Mouse (Mus musculus): ENCODE measurements around the gene Entpd1. TPM values are rescaled to one million over a fixed set of nuclear protein-coding genes. Genes with fewer than 3 reads are reported as not detected.

The Entpd1 gene
- polyA plus RNA-seq, 1 experiment: 17.6 TPM

GRCm38 (mm10) chr19:40737613-40738012 is 125.4 kb downstream of the Entpd1 start:
- no peak overlapping the region for H3K27ac ChIP-seq (ENCODE audit: control insufficient read depth, insufficient read depth, low read depth, low read length, poor library complexity)
- no peak for TF ChIP-seq POLR2A (IDR thresholded peaks at IDR 0.05; ENCODE audit: borderline replicate concordance, control insufficient read depth, low read depth, low read length)
- TF ChIP-seq CTCF (IDR thresholded peaks at IDR 0.05; ENCODE audit: control insufficient read depth, insufficient read depth, low read length): no peak
- no peak overlapping the region for H3K4me3 ChIP-seq (replicated peaks; ENCODE audit: control insufficient read depth, low read depth, low read length)
- WGBS: 83% methylated on average over 5 of the region's 5 CpGs
- no peaks in the 10 kb centered on the region for H3K4me1 ChIP-seq (ENCODE audit: control insufficient read depth, insufficient read depth, low read length)

DNA sequence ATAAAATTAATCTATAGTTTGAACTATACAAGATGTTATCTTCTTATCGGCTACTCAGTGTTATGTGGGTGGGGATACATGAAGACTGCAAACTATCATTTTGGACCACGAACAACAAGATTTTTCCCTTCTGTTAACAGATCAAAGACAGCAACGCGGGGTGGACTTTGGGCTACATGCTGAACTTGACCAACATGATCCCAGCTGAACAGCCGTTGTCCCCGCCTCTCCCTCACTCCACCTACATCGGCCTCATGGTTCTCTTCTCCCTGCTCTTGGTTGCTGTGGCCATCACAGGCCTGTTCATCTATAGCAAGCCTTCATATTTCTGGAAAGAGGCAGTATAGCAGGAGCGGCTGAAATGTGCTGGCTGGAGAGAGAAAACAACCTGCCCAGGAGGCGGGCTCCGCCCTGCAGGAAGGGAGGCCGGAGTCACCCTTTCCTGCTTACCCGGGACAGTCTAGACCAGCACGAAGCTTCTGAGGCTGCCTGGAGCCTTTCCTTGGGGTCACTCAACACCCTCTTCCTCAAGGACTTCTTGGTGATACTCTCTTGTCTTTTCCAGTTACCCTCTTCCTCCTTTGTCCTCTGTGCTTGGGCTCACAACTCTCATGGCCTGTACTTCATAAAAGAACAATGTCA is 126.6 kb downstream of the Entpd1 start:
- TF ChIP-seq POLR2A (IDR thresholded peaks at IDR 0.05; ENCODE audit: borderline replicate concordance, control insufficient read depth, low read depth, low read length): no peak
- no peak for TF ChIP-seq CTCF (IDR thresholded peaks at IDR 0.05; ENCODE audit: control insufficient read depth, insufficient read depth, low read length)
- WGBS: 79% methylated on average over 13 of the region's 13 CpGs
- Histone ChIP-seq H3K4me3 (replicated peaks; ENCODE audit: control insufficient read depth, low read depth, low read length) (no peak overlapping the region), H3K4me1 (ENCODE audit: control insufficient read depth, insufficient read depth, low read length) (no peaks in the 10 kb centered on the region), H3K27ac (ENCODE audit: control insufficient read depth, insufficient read depth, low read depth, low read length, poor library complexity) (no peak overlapping the region)

- no peak for TF ChIP-seq CTCF (IDR thresholded peaks at IDR 0.05; ENCODE audit: control insufficient read depth, insufficient read depth, low read length)
- no peak for TF ChIP-seq POLR2A (IDR thresholded peaks at IDR 0.05; ENCODE audit: borderline replicate concordance, control insufficient read depth, low read depth, low read length)
- Histone ChIP-seq H3K4me1 (ENCODE audit: control insufficient read depth, insufficient read depth, low read length) (no peaks in the 10 kb centered on the region; the same call in 1 of the 2 replicates), H3K27ac (ENCODE audit: control insufficient read depth, insufficient read depth, low read depth, low read length, poor library complexity) (no peak overlapping the region), H3K4me3 (replicated peaks; ENCODE audit: control insufficient read depth, low read depth, low read length) (no peak overlapping the region)
- 56% methylated on average over 4 of the region's 4 CpGs for WGBS
These were observed 134.4 kb downstream of the Entpd1 start for GRCm38 (mm10) chr19:40746603-40747002.

DNA sequence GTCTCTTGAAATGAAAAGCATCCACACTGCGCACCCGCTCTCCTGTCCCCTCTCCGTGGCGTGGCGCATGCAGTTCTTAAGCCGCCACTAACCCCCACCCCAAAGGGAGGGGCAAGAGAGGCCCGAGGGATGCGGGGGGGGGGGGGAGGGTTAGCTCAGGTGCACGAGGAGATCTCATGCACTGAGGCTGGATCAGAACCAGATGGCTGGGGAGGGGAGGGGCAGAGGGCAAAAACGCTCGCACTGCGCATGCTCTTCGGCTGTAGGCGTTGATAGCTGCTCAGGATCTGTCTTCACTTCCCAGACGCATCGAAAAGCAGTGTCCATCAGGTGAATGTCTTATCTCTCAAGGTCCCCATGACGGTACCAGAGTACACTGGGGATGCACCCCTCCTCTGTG is 136.4 kb downstream of the Entpd1 start, which contains the start of gene Cc2d2b:
Cc2d2b (plus strand) TSS at position 195 of the 400 bp plus-strand sequence.
- H3K4me3 ChIP-seq (replicated peaks; ENCODE audit: control insufficient read depth, low read depth, low read length): no peak within 1 kb of the TSS
- H3K4me1 ChIP-seq (ENCODE audit: control insufficient read depth, insufficient read depth, low read length): no peaks in the 10 kb centered on the region; the same call in 1 of the 2 replicates
- 81% methylated on average over 17 of the region's 17 CpGs for WGBS
- no peak within 1 kb of the TSS for H3K27ac ChIP-seq (ENCODE audit: control insufficient read depth, insufficient read depth, low read depth, low read length, poor library complexity)
- TF ChIP-seq POLR2A (IDR thresholded peaks at IDR 0.05; ENCODE audit: borderline replicate concordance, control insufficient read depth, low read depth, low read length) (no peak), CTCF (IDR thresholded peaks at IDR 0.05; ENCODE audit: control insufficient read depth, insufficient read depth, low read length) (no peak)

DNA sequence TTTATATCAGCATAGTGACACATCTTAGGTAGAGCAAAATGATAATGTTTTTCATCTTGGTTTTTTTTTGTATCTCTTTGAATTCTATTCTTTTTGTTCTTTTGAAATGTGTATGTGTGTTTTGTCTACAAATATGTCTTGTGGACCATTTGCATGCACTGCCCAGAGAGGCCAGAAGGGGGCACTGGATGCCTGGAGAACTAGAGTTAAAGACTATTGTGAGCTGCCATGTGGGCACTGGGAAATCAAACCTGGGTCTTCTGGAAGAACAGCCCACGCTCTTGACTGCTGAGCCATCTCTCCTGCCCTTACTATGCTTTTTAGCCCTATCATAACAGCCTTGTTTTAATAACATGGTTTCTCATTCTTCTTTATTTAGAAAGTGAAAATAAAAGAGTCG is 142.1 kb downstream of the Entpd1 start:
- Histone ChIP-seq H3K4me1 (ENCODE audit: control insufficient read depth, insufficient read depth, low read length) (no peaks in the 10 kb centered on the region), H3K27ac (ENCODE audit: control insufficient read depth, insufficient read depth, low read depth, low read length, poor library complexity) (no peak overlapping the region), H3K4me3 (replicated peaks; ENCODE audit: control insufficient read depth, low read depth, low read length) (no peak overlapping the region)
- peak; percentile 89 for TF ChIP-seq CTCF (IDR thresholded peaks at IDR 0.05; ENCODE audit: control insufficient read depth, insufficient read depth, low read length)
- no peak for TF ChIP-seq POLR2A (IDR thresholded peaks at IDR 0.05; ENCODE audit: borderline replicate concordance, control insufficient read depth, low read depth, low read length)
- WGBS: 37% methylated on average over 2 of the region's 2 CpGs

GRCm38 (mm10) chr19:40760071-40760470 is 147.9 kb downstream of the Entpd1 start:
- Histone ChIP-seq H3K4me1 (ENCODE audit: control insufficient read depth, insufficient read depth, low read length) (no peaks in the 10 kb centered on the region), H3K27ac (ENCODE audit: control insufficient read depth, insufficient read depth, low read depth, low read length, poor library complexity) (no peak overlapping the region), H3K4me3 (replicated peaks; ENCODE audit: control insufficient read depth, low read depth, low read length) (no peak overlapping the region)
- no peak for TF ChIP-seq CTCF (IDR thresholded peaks at IDR 0.05; ENCODE audit: control insufficient read depth, insufficient read depth, low read length)
- no peak for TF ChIP-seq POLR2A (IDR thresholded peaks at IDR 0.05; ENCODE audit: borderline replicate concordance, control insufficient read depth, low read depth, low read length)
- WGBS: 79% methylated on average over 2 of the region's 2 CpGs

DNA sequence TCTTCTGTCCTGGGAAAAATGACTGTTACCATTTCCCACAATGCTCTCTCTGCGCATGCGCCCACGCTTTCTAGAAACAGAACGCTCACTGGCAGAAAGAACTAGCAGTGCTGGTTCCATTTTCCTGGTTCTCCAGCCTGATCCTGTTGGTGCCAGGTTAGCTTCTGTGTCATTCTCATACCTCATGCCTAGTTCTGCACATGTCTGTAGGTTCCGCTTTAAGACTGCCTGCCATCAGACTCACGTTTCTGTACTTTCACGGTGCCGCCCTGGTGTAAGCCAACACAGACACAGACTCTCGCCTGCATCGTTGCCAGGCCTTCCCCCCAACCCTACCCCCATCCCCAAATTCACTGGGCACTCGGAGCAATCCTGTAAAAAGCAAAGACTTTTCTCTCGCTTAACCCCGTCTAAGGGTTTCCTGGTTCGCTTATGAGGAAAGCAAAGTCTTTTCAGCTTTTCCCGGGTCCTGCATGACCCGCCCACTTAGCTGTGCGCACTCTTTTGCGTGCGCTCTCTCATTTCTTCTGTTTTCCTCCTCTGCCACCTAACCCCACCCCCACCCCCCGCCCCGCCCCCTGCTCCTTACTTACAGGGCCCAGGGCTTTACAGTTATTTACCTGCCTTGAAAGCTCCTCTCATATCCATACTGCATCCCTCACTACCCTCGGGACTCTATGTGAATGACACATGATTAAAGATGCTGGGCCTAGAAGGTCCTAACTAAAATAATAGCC is 150.0 kb downstream of the Entpd1 start:
- WGBS: 45% methylated on average over 22 of the region's 22 CpGs
- no peak for TF ChIP-seq POLR2A (IDR thresholded peaks at IDR 0.05; ENCODE audit: borderline replicate concordance, control insufficient read depth, low read depth, low read length)
- no peak for TF ChIP-seq CTCF (IDR thresholded peaks at IDR 0.05; ENCODE audit: control insufficient read depth, insufficient read depth, low read length)

GRCm38 (mm10) chr19:40767189-40767588 is 155.0 kb downstream of the Entpd1 start:
- Histone ChIP-seq H3K4me1 (ENCODE audit: control insufficient read depth, insufficient read depth, low read length) (no peaks in the 10 kb centered on the region), H3K27ac (ENCODE audit: control insufficient read depth, insufficient read depth, low read depth, low read length, poor library complexity) (no peak overlapping the region), H3K4me3 (replicated peaks; ENCODE audit: control insufficient read depth, low read depth, low read length) (no peak overlapping the region)
- WGBS: 87% methylated on average over 2 of the region's 2 CpGs
- TF ChIP-seq POLR2A (IDR thresholded peaks at IDR 0.05; ENCODE audit: borderline replicate concordance, control insufficient read depth, low read depth, low read length) (no peak), CTCF (IDR thresholded peaks at IDR 0.05; ENCODE audit: control insufficient read depth, insufficient read depth, low read length) (no peak)

More for the DNA sequence above, 150.0 kb downstream of the Entpd1 start:
- Histone ChIP-seq H3K4me3 (replicated peaks; ENCODE audit: control insufficient read depth, low read depth, low read length) (peak overlapping the region; percentile 60), H3K4me1 (ENCODE audit: control insufficient read depth, insufficient read depth, low read length) (no peaks in the 10 kb centered on the region), H3K27ac (ENCODE audit: control insufficient read depth, insufficient read depth, low read depth, low read length, poor library complexity) (no peak overlapping the region)
